7 mouse cellular contexts compared by ENCODE assay signal in the genomic region with DNA sequence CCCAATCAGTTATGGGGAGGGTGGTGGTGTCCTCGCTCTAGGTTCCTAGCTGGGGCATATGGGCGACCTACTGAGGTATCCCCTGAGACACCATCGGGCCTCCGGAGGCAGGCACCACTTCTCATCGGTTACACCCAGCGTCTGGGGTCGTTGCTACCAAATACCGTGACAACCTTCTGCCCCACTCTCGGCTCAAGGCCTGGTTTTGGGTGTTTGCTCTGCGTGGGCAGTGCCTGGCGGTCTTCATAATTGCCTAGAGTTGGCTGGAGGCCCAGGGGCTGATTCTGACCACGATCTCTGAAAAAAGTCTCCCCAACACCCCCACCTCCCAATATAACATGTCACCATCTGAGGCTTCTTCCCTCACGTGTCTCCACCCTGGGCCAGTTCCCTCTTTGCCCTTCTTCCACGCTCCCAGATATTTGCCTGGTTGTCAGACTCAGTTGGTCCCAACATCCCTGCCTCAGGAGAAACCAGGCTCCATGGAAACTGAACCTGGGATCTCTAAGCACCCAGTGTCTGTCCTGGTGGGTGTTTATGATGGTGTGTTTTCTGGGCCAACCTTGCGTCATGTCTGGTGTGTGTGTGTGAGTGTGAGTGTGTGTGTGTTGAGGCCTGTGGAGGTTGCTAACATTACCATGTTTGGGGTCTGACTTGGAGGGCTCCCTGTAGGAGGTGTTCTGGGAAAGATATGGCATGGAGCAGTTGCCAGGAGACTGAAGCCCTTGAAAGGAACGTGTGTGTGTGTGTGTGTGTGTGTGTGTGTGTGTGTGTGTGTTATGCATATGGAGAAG. TPM values are rescaled to one million over a fixed set of nuclear protein-coding genes. Genes with fewer than 3 reads are reported as not detected.
DNase-seq lines count a peak whose midpoint lies in the region; ATAC-seq and TF ChIP-seq lines count a peak whose summit lies in the region.

No protein-coding gene starts in this region.

- H3K9me3 ChIP-seq in heart, embryonic 14.5 days (ENCODE audit: control insufficient read depth, low read length) = no peaks in the 10 kb centered on the region
- H3K9me3 ChIP-seq in limb, embryonic 14.5 days (ENCODE audit: control insufficient read depth, low read length) = no peaks in the 10 kb centered on the region

- TF ChIP-seq CTCF in olfactory bulb, adult 2 months (IDR thresholded peaks at IDR 0.05; ENCODE audit: insufficient read depth, low read depth, low read length) = no peak

- H3K4me3 ChIP-seq in heart, embryonic 14.5 days (ENCODE audit: control insufficient read depth in 1 of 2, insufficient read depth in 1 of 2, low read depth in 1 of 2, low read length in 2 of 2) = peak overlapping the region; percentile 61 to 65
- H3K4me3 ChIP-seq in limb, embryonic 14.5 days (replicated peaks; ENCODE audit: low read length) = peak overlapping the region; percentile 66
- peak overlapping the region; percentile 81 for H3K4me3 ChIP-seq in olfactory bulb, adult 2 months (ENCODE audit: insufficient read depth, low read depth, low read length)

- ATAC-seq in heart, embryonic 14.5 days (ENCODE audit: insufficient number of reproducible peaks, insufficient read depth, low FRiP score, low read depth) = peak; percentile 3; the same call in 1 of the 2 replicates
- ATAC-seq in limb, embryonic 14.5 days (ENCODE audit: low FRiP score, low read depth) = no peak

- no peaks in the 10 kb centered on the region for H3K36me3 ChIP-seq in heart, embryonic 14.5 days (ENCODE audit: control insufficient read depth, insufficient read depth, low read length)
- H3K36me3 ChIP-seq in limb, embryonic 14.5 days (ENCODE audit: control insufficient read depth, insufficient read depth, low read length) = peaks cover 8% of the 10 kb centered on the region; the same call in 1 of the 2 replicates

- peak overlapping the region; percentile 73 for H3K9ac ChIP-seq in heart, embryonic 14.5 days (ENCODE audit: low read length)
- peak overlapping the region; percentile 59 for H3K9ac ChIP-seq in limb, embryonic 14.5 days (ENCODE audit: low read depth, low read length, severe bottlenecking)

- no peaks in the 10 kb centered on the region for H3K27me3 ChIP-seq in heart, embryonic 14.5 days (ENCODE audit: control insufficient read depth, insufficient read depth, low read length)
- no peaks in the 10 kb centered on the region for H3K27me3 ChIP-seq in limb, embryonic 14.5 days (ENCODE audit: control insufficient read depth, insufficient read depth, low read length)

- peak; percentile 58 for DNase-seq in retina, postnatal 1 day
- no peak for DNase-seq in retina, embryonic 14.5 days (ENCODE audit: low spot score)
- peak; percentile 53 to 55 for DNase-seq in cerebellum, postnatal 36 days
- DNase-seq in limb, embryonic 14.5 days (ENCODE audit: low spot score) = no peak
- DNase-seq in yolk sac, embryonic 10.5 days (ENCODE audit: low spot score) = no peak

- no peak overlapping the region for H3K27ac ChIP-seq in heart, embryonic 14.5 days (replicated peaks in 1 of 2; ENCODE audit: control insufficient read depth in 1 of 2, insufficient read depth in 1 of 2, low read depth in 2 of 2, low read length in 2 of 2)
- H3K27ac ChIP-seq in limb, embryonic 14.5 days (replicated peaks; ENCODE audit: low read depth, low read length) = no peak overlapping the region
- H3K27ac ChIP-seq in olfactory bulb, adult 2 months (ENCODE audit: insufficient read depth, low read depth, low read length) = peak overlapping the region; percentile 88

- TF ChIP-seq POLR2A in limb, embryonic 14.5 days (IDR thresholded peaks at IDR 0.05; ENCODE audit: borderline replicate concordance, extremely low read depth, insufficient read depth, insufficient read length) = no peak
- no peak; the same call in 1 of the 2 replicates for TF ChIP-seq POLR2A in olfactory bulb, adult 2 months (IDR thresholded peaks at IDR 0.05; ENCODE audit: insufficient read depth, low read depth, low read length)

- peaks cover 13% of the 10 kb centered on the region in 2 experiments for H3K4me1 ChIP-seq in heart, embryonic 14.5 days (ENCODE audit: control insufficient read depth in 2 of 2, insufficient read depth in 2 of 2, low read length in 2 of 2)
- H3K4me1 ChIP-seq in limb, embryonic 14.5 days (ENCODE audit: control insufficient read depth, insufficient read depth, low read length) = peaks cover 23% of the 10 kb centered on the region
- peaks cover 40% of the 10 kb centered on the region for H3K4me1 ChIP-seq in olfactory bulb, adult 2 months (ENCODE audit: control insufficient read depth, insufficient read depth, low read length)

- H3K4me2 ChIP-seq in heart, embryonic 14.5 days (ENCODE audit: low read length) = peak overlapping the region; percentile 70
- H3K4me2 ChIP-seq in limb, embryonic 14.5 days (replicated peaks; ENCODE audit: low read depth, low read length, severe bottlenecking) = peak overlapping the region; percentile 96

- WGBS in heart, embryonic 14.5 days = 18% methylated on average over 16 of the region's 16 CpGs
- 13% methylated on average over 16 of the region's 16 CpGs for WGBS in limb, embryonic 14.5 days
- 4% methylated on average over 16 of the region's 16 CpGs for WGBS in olfactory bulb, adult 2 months

RNA-seq across cellular contexts. Expression of a gene that starts 15.1 kb away (rescaled TPM):
- 5.3 and 7.3 TPM in 2 replicates for polyA plus RNA-seq in heart, embryonic 14.5 days (2014; fragmentation: Nextera tagmentation; extraction: Ambion mirVana)
- 11.3 and 13.5 TPM in 2 replicates for polyA plus RNA-seq in limb, embryonic 14.5 days (2012; rRNA removed)
- polyA plus RNA-seq in limb, embryonic 14.5 days (2014; fragmentation: Nextera tagmentation; extraction: Ambion mirVana) = 1.7 and 1.8 TPM in 2 replicates
- polyA plus RNA-seq in olfactory bulb, adult 2 months (2012; ENCODE audit: insufficient read depth, insufficient read length, low replicate concordance, missing spikeins) = 130 and 318 TPM in 2 replicates

RNA-seq across cellular contexts. Expression of a gene that starts 16.2 kb away (rescaled TPM):
- not detected in 2 replicates for polyA plus RNA-seq in heart, embryonic 14.5 days (2014; fragmentation: Nextera tagmentation; extraction: Ambion mirVana)
- polyA plus RNA-seq in limb, embryonic 14.5 days (2012; rRNA removed) = 0.01 and 0.08 TPM in 2 replicates
- not detected in 2 replicates for polyA plus RNA-seq in limb, embryonic 14.5 days (2014; fragmentation: Nextera tagmentation; extraction: Ambion mirVana)
- polyA plus RNA-seq in olfactory bulb, adult 2 months (2012; ENCODE audit: insufficient read depth, insufficient read length, low replicate concordance, missing spikeins) = not detected in 2 replicates

RNA-seq across cellular contexts. Expression of a gene that starts 28.0 kb away (rescaled TPM):
- polyA plus RNA-seq in heart, embryonic 14.5 days (2014; fragmentation: Nextera tagmentation; extraction: Ambion mirVana) = not detected in 2 replicates
- 0.14 and 0.18 TPM in 2 replicates for polyA plus RNA-seq in limb, embryonic 14.5 days (2012; rRNA removed)
- polyA plus RNA-seq in limb, embryonic 14.5 days (2014; fragmentation: Nextera tagmentation; extraction: Ambion mirVana) = 0.03 and 0.12 TPM in 2 replicates
- 93.5 and 169 TPM in 2 replicates for polyA plus RNA-seq in olfactory bulb, adult 2 months (2012; ENCODE audit: insufficient read depth, insufficient read length, low replicate concordance, missing spikeins)

RNA-seq across cellular contexts. Expression of a gene that starts 51.5 kb away (rescaled TPM):
- 20.7 and 24.7 TPM in 2 replicates for polyA plus RNA-seq in heart, embryonic 14.5 days (2014; fragmentation: Nextera tagmentation; extraction: Ambion mirVana)
- polyA plus RNA-seq in limb, embryonic 14.5 days (2012; rRNA removed) = 71.4 and 86.4 TPM in 2 replicates
- 49.8 and 50.1 TPM in 2 replicates for polyA plus RNA-seq in limb, embryonic 14.5 days (2014; fragmentation: Nextera tagmentation; extraction: Ambion mirVana)
- not detected in 2 replicates for polyA plus RNA-seq in olfactory bulb, adult 2 months (2012; ENCODE audit: insufficient read depth, insufficient read length, low replicate concordance, missing spikeins)

RNA-seq across cellular contexts. Expression of a gene that starts 54.8 kb away (rescaled TPM):
- 0.23 and 0.26 TPM in 2 replicates for polyA plus RNA-seq in heart, embryonic 14.5 days (2014; fragmentation: Nextera tagmentation; extraction: Ambion mirVana)
- 0.03 TPM in 1 of 2 replicates, not detected in the other for polyA plus RNA-seq in limb, embryonic 14.5 days (2012; rRNA removed)
- polyA plus RNA-seq in limb, embryonic 14.5 days (2014; fragmentation: Nextera tagmentation; extraction: Ambion mirVana) = not detected in 2 replicates
- polyA plus RNA-seq in olfactory bulb, adult 2 months (2012; ENCODE audit: insufficient read depth, insufficient read length, low replicate concordance, missing spikeins) = not detected in 2 replicates

Comparison
In these comparisons a context has a peak if more than half of its experiments do, and no peak if none do; other contexts are left out.
1. DNase-seq: peak in retina, postnatal 1 day (single experiment) and cerebellum, postnatal 36 days (2 of 2); none in retina, embryonic 14.5 days (single experiment), limb, embryonic 14.5 days (single experiment) and yolk sac, embryonic 10.5 days (single experiment).
2. RNA of a gene that starts 28.0 kb away (polyA plus RNA-seq): 93.5 to 169 TPM in olfactory bulb, adult 2 months; 0.03 to 0.18 TPM in limb, embryonic 14.5 days and not detected in heart, embryonic 14.5 days; every median in the first group is over 10 times any median in the second.
3. Peak in every context shown above with its lines, with median percentiles within 50 percentile points of each other: H3K4me3 ChIP-seq.